Mouse (Mus musculus) hindbrain, embryonic 14.5 days (tissue): ENCODE measurements around the gene Plxdc2. TPM values are rescaled to one million over a fixed set of nuclear protein-coding genes. Genes with fewer than 3 reads are reported as not detected.

Experiments used
- ATAC-seq: fragments of 200-750 bp; cut with Nextera tagmentation; 2 replicates; pipeline ENCODE4 v1.8.0; 2017; ENCODE audit warnings: moderate number of reproducible peaks, mild to moderate bottlenecking, moderate TSS enrichment, moderate library complexity; ENCODE audit not compliant: low FRiP score
- DNase-seq: peaks from one replicate; pipeline ENCODE4 v3.0.0-alpha.2; 2015; ENCODE audit warnings: low spot score
- H3K27ac ChIP-seq: fragments of 300-500 bp; sonication (generic); 2 replicates; pipeline ENCODE4 v1.5.1; 2014; ENCODE audit warnings: mild to moderate bottlenecking, moderate library complexity
- H3K27me3 ChIP-seq: fragments of 300-500 bp; sonication (generic); 2 replicates; pipeline ENCODE4 v1.6.1; 2014; ENCODE audit warnings: mild to moderate bottlenecking, low read length, mixed read lengths; ENCODE audit not compliant: control insufficient read depth, insufficient read depth
- H3K36me3 ChIP-seq: fragments of 300-500 bp; sonication (generic); replicated peaks from 2 replicates; pipeline ENCODE4 v1.6.1; 2014; ENCODE audit not compliant: control insufficient read depth, insufficient read depth
- H3K4me1 ChIP-seq: fragments of 300-500 bp; sonication (generic); replicated peaks from 2 replicates; pipeline ENCODE4 v1.6.1; 2014; ENCODE audit warnings: antibody characterized with exemption, low read length, mixed read lengths; ENCODE audit not compliant: control insufficient read depth, insufficient read depth
- H3K4me2 ChIP-seq: fragments of 300-500 bp; sonication (generic); replicated peaks from 2 replicates; pipeline ENCODE4 v1.6.1; 2014; ENCODE audit warnings: mild to moderate bottlenecking, moderate library complexity
- H3K4me3 ChIP-seq: fragments of 300-500 bp; sonication (generic); replicated peaks from 2 replicates; pipeline ENCODE4 v1.5.1; 2014; ENCODE audit warnings: mild to moderate bottlenecking, low read length
- H3K9ac ChIP-seq: fragments of 300-500 bp; sonication (generic); 2 replicates; pipeline ENCODE4 v1.6.1; 2014
- H3K9me3 ChIP-seq: fragments of 300-500 bp; sonication (generic); 2 replicates; pipeline ENCODE4 v1.6.1; 2016; ENCODE audit warnings: low read length; ENCODE audit not compliant: control insufficient read depth
- WGBS: fragments of 180-500 bp; shearing (Covaris S2); extraction: QIAGEN DNeasy Blood & Tissue Kit; methylation state at CpG from one replicate; pipeline ENCODE4 v1.1.7; 2014; 5-methylcytosine and 5-hydroxymethylcytosine counted together
- polyA plus RNA-seq: library from polyadenylated mRNA; unstranded; fragments of >200 nt; fragmentation: Nextera tagmentation; extraction: Ambion mirVana; gene quantifications from 2 replicates; pipeline ENCODE4 v1.2.1, GENCODE M21; 2014

The Plxdc2 gene
- polyA plus RNA-seq, 1 experiment from 2014 or later, result 25.6 TPM

DNA sequence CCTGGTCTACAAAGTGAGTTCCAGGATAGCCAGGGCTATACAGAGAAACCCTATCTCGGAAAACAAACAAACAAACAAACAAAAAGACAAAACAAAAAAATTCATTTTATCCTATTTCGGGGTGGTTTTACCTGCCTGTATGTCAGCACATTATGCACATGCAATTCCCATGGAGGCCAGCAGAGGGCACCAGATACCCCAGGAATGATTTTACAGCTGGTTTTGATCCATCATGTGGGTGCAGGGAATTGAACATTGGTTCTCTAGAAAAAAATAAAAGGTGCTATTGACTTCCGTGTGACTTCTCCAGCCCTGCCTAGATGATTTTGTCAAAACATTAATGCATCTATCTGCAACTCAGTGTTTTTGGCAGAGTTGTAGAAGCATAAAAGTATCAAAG is 96.0 kb downstream of the Plxdc2 start:
- DNase-seq (no peak), ATAC-seq (no peak)
- Histone ChIP-seq H3K27me3 (no peaks in the 10 kb centered on the region), H3K9ac (no peak overlapping the region), H3K4me1 (no peaks in the 10 kb centered on the region; the same call in 1 of the 2 replicates), H3K4me3 (no peak overlapping the region), H3K36me3 (no peaks in the 10 kb centered on the region), H3K9me3 (peaks cover 4% of the 10 kb centered on the region; the same call in 1 of the 2 replicates), H3K4me2 (no peak overlapping the region), H3K27ac (no peak overlapping the region)
- WGBS, result 94% methylated on average over 3 of the region's 3 CpGs

DNA sequence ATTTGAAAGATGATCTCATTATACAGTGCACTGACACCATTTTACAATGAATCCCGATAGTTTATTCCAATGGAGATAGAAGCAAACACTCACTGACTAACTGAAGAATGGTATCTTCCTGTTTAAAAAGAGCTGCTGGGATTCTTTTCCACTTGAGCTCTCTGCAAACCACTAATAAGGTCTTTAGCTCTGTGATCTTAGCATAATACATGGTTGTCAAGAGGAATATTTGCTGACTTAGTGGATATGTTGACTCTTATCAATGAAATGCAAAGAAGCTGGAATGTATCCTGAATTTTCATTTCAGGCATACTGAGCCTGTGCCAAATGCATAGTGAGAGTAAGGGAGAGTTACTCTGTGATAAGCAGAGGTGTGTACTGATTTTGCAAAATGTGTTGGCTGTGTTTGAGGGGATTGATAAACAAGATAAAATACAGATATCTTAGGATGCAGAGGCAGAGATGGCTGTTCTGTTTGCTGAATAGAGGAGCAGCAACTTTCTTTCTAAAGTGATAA is 100.2 kb downstream of the Plxdc2 start:
- no peaks in the 10 kb centered on the region for H3K27me3 ChIP-seq
- DNase-seq, result no peak
- H3K9ac ChIP-seq, result no peak overlapping the region
- no peak overlapping the region for H3K4me3 ChIP-seq
- H3K9me3 ChIP-seq, result peaks cover 4% of the 10 kb centered on the region; the same call in 1 of the 2 replicates
- WGBS, result 82% methylated on average over 1 of the region's 1 CpGs
- H3K4me2 ChIP-seq, result no peak overlapping the region
- H3K27ac ChIP-seq, result no peak overlapping the region
- ATAC-seq, result no peak
- H3K36me3 ChIP-seq, result no peaks in the 10 kb centered on the region
- no peaks in the 10 kb centered on the region; the same call in 1 of the 2 replicates for H3K4me1 ChIP-seq

DNA sequence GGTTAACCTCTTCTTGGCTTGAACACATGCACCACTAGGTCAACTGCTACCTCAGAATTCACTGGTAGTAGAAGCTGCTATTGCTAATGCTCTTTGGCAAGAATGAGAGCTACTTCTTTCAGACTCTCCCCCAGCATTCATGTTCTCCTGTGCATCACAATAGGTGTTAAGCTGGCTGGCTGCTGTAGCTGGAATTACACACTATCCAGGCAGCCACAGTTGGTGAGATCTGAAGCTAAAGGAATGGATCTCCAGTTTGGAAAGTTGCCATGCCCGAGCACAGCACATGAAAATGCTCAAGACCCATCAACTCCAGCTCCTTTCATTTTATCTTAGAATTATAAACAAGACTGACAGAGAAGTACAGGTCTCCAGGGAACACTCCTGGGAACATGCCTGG is 103.4 kb downstream of the Plxdc2 start:
- H3K4me2 ChIP-seq, result no peak overlapping the region
- 58% methylated on average over 1 of the region's 1 CpGs for WGBS
- H3K4me1 ChIP-seq, result no peaks in the 10 kb centered on the region; the same call in 1 of the 2 replicates
- no peaks in the 10 kb centered on the region for H3K36me3 ChIP-seq
- no peak overlapping the region for H3K27ac ChIP-seq
- no peak overlapping the region for H3K9ac ChIP-seq
- DNase-seq (no peak), ATAC-seq (no peak)
- H3K4me3 ChIP-seq, result no peak overlapping the region
- no peaks in the 10 kb centered on the region for H3K9me3 ChIP-seq
- no peaks in the 10 kb centered on the region for H3K27me3 ChIP-seq

GRCm38 (mm10) chr2:16470099-16470498 is 114.0 kb downstream of the Plxdc2 start:
- Histone ChIP-seq H3K36me3 (no peaks in the 10 kb centered on the region), H3K4me3 (no peak overlapping the region), H3K27ac (no peak overlapping the region), H3K4me2 (no peak overlapping the region), H3K9ac (no peak overlapping the region), H3K4me1 (no peaks in the 10 kb centered on the region), H3K9me3 (no peaks in the 10 kb centered on the region), H3K27me3 (no peaks in the 10 kb centered on the region)
- DNase-seq, result no peak
- 87% methylated on average over 3 of the region's 3 CpGs for WGBS
- ATAC-seq, result no peak

- Histone ChIP-seq H3K9ac (no peak overlapping the region), H3K36me3 (no peaks in the 10 kb centered on the region), H3K9me3 (no peaks in the 10 kb centered on the region), H3K27ac (no peak overlapping the region), H3K4me3 (no peak overlapping the region), H3K4me1 (no peaks in the 10 kb centered on the region), H3K4me2 (no peak overlapping the region), H3K27me3 (no peaks in the 10 kb centered on the region)
- WGBS, result 93% methylated on average over 2 of the region's 2 CpGs
- DNase-seq (no peak), ATAC-seq (no peak)
Measured at GRCm38 (mm10) chr2:16483943-16484342, 127.8 kb downstream of the Plxdc2 start.

- Histone ChIP-seq H3K36me3 (no peaks in the 10 kb centered on the region), H3K9ac (no peak overlapping the region), H3K4me1 (no peaks in the 10 kb centered on the region), H3K9me3 (no peaks in the 10 kb centered on the region), H3K4me3 (no peak overlapping the region), H3K27me3 (no peaks in the 10 kb centered on the region), H3K4me2 (no peak overlapping the region), H3K27ac (no peak overlapping the region)
- no peak for ATAC-seq
- DNase-seq, result no peak
- 79% methylated on average over 3 of the region's 3 CpGs for WGBS
Measured at GRCm38 (mm10) chr2:16485970-16486369, 129.9 kb downstream of the Plxdc2 start.

- Histone ChIP-seq H3K27ac (no peak overlapping the region), H3K4me2 (no peak overlapping the region), H3K9ac (no peak overlapping the region), H3K9me3 (no peaks in the 10 kb centered on the region), H3K4me3 (no peak overlapping the region), H3K36me3 (no peaks in the 10 kb centered on the region), H3K27me3 (no peaks in the 10 kb centered on the region), H3K4me1 (no peaks in the 10 kb centered on the region)
- DNase-seq, result no peak
- no peak for ATAC-seq
- WGBS, result 82% methylated on average over 3 of the region's 3 CpGs
Measured at GRCm38 (mm10) chr2:16491242-16491641, 135.1 kb downstream of the Plxdc2 start.

DNA sequence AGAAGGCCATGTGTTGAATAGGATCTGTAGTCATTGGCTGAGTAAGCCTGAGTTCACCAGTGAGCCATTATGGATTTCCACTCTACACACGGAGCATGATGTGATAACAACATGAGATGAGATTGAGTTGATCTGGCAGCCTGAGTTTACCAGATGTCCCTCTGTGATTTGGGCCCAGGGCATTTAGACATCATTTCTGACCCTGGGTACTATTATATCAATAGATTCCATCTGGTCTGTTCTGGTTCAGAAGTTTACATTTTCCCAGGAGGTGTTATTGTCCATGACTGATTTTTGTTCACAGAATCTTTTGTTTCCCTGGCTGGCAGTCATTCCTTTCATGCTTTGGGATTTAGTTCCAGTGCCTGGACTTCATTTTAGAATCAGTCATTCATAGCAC is 146.7 kb downstream of the Plxdc2 start:
- DNase-seq (no peak), ATAC-seq (peak; percentile 37; the same call in 1 of the 2 replicates)
- Histone ChIP-seq H3K9ac (no peak overlapping the region), H3K27ac (no peak overlapping the region), H3K4me3 (no peak overlapping the region), H3K9me3 (no peaks in the 10 kb centered on the region), H3K4me2 (no peak overlapping the region), H3K27me3 (no peaks in the 10 kb centered on the region), H3K36me3 (no peaks in the 10 kb centered on the region), H3K4me1 (no peaks in the 10 kb centered on the region)
- 36% methylated on average over 1 of the region's 1 CpGs for WGBS

- no peaks in the 10 kb centered on the region for H3K9me3 ChIP-seq
- no peak overlapping the region for H3K4me3 ChIP-seq
- H3K4me2 ChIP-seq, result no peak overlapping the region
- WGBS, result 62% methylated on average over 3 of the region's 3 CpGs
- no peaks in the 10 kb centered on the region for H3K4me1 ChIP-seq
- no peak overlapping the region for H3K27ac ChIP-seq
- H3K36me3 ChIP-seq, result no peaks in the 10 kb centered on the region
- DNase-seq (no peak), ATAC-seq (no peak)
- no peak overlapping the region for H3K9ac ChIP-seq
- no peaks in the 10 kb centered on the region for H3K27me3 ChIP-seq
Measured at GRCm38 (mm10) chr2:16507540-16508230, 151.6 kb downstream of the Plxdc2 start.
